Mouse (Mus musculus): ENCODE data around the gene Fgf8.

GRCm38 (mm10) chr19:45751881-45752280, 9.2 kb upstream of the Fgf8 start:
- TF ChIP-seq CTCF (conservative IDR thresholded peaks at IDR 0.05; ENCODE audit: insufficient read depth, insufficient read length, low read depth, low read length) = no peak
- no peak for TF ChIP-seq POLR2A (IDR thresholded peaks at IDR 0.05; ENCODE audit: low read depth, low read length)

Data from kidney, adult 2 months (tissue).